Mouse (Mus musculus) gastrocnemius, postnatal 10 days (tissue): ENCODE measurements around the gene Arsg. TPM values are rescaled to one million over a fixed set of nuclear protein-coding genes. Genes with fewer than 3 reads are reported as not detected.

Experiments
- DNase-seq: peaks from one replicate; pipeline ENCODE4 v3.0.0; 2021; ENCODE audit warnings: mixed read lengths
- total RNA-seq, 2 experiments: library from RNA; stranded (reverse); gene quantifications; 2 replicates each; pipeline ENCODE4 v1.2.3; 2021

The Arsg gene
- total RNA-seq, 2 experiments from 2014 or later: 9.3 to 12.3 TPM

DNA sequence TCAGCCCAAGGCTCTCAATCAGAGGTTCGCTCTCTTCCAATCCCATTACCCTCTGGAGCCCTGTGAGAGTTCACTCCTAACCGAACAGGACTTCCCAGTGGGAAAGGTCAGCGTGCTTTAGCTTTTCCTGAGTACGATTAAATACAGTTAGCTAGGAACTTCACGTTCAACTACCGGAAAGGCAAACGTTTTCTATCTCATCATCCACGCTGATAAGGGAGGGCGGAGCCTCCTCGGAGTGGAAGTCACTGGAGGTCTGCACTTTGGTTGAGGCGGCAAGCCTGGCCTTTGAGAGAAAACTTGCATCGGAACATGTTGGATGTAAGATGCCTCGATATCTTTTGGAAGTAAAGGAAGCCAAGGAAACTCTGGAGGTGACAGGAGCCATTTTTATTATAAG is 113.8 kb downstream of the Arsg start:
- DNase-seq: no peak

GRCm38 (mm10) chr11:109587638-109588374 is 114.6 kb downstream of the Arsg start:
- DNase-seq: no peak

GRCm38 (mm10) chr11:109590012-109590411 is 116.8 kb downstream of the Arsg start:
- no peak for DNase-seq

DNA sequence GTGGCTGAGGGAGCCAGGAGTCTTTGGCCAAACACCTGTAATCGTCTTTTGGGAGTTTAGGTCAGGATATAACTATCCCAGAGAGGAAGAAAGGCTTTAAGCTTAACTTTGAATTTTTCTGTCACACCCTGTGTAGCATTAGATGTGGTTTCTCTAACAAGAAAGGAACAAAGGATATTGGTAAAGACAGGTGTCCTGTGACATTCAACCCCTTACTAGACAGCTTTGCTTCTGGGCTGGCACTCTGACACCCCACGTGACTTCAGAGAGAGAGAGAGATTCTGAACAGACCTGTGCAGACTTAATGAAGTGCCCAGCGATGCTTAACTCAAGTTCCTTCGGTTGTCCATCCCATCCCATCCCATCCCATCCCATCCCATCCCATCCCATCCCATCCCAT is 118.3 kb downstream of the Arsg start:
- no peak for DNase-seq

GRCm38 (mm10) chr11:109593200-109593981 is 120.2 kb downstream of the Arsg start:
- no peak for DNase-seq

DNA sequence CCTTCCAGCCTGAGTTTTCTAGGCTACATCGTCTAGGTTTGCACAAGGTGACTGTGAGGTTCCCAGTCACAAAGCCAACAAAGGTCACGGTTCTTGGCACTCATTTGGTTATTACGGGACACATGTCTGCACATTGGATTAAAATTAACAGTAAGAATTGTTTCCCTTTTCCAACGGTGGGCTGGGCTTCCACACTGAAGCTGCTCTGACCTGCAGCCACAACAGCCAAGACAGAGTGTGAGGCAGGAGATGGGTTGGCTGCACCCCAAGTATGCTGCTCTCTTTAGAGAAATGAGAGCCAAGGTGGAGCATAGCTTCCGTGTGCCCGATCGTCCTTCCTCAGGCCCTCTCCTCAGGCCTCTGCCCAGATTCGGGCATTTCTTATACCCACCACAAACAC is 121.6 kb downstream of the Arsg start:
- no peak for DNase-seq

GRCm38 (mm10) chr11:109598778-109599570 is 125.8 kb downstream of the Arsg start:
- DNase-seq: no peak

- DNase-seq: no peak
Observed at GRCm38 (mm10) chr11:109607600-109607999, 134.4 kb downstream of the Arsg start.

- no peak for DNase-seq
Observed at GRCm38 (mm10) chr11:109608976-109609625, 135.9 kb downstream of the Arsg start.

- peak; percentile 28 for DNase-seq
Observed at GRCm38 (mm10) chr11:109610046-109610794, 137.0 kb downstream of the Arsg start.

- DNase-seq: no peak
Observed at GRCm38 (mm10) chr11:109610795-109611302, 137.7 kb downstream of the Arsg start.

DNA sequence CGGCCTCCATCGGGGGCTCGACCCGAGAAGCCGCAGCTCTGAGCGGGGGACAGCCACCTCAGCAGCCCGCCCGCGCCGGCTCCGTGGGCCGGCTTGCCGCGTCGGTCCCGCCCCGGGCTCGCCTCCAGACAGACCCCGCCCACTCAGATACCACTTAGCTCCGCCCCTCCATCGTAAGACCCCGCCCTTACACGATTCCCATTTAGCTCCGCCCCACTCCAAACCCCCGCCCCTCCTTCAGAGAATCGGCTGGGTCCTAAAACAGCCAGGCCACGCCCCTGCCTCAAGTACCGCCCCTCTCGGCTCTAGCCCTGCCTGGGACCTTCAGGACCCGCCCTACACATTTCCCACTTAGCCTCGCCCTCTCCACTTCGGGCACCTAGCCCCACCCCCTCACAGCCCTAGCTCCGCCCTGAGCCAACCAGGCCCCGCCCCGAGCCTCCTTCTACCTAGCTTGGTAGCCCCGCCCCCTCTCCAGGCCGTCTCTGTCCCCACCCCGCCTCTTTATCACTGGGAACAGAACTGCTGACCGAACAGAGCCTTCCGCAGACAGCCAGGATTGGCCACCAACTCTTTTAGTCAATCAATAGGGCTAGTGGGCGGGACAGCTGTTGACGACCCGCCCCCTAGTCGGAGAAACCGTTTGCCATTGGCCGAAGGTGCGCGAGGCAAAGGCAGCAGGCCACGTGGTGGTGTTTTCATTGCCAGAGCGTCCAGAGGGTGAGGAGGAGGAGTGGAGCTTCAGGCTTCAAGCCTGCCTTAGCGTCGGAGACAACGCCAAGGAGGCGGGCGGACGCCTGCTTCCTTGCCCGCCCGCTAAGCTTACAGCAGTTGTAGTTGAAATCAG is 138.4 kb downstream of the Arsg start, which contains the start of gene Wipi1:
TSS of gene Wipi1 (minus strand) at position 665 of the 847 bp plus-strand sequence.
- DNase-seq: peak; percentile 99

DNA sequence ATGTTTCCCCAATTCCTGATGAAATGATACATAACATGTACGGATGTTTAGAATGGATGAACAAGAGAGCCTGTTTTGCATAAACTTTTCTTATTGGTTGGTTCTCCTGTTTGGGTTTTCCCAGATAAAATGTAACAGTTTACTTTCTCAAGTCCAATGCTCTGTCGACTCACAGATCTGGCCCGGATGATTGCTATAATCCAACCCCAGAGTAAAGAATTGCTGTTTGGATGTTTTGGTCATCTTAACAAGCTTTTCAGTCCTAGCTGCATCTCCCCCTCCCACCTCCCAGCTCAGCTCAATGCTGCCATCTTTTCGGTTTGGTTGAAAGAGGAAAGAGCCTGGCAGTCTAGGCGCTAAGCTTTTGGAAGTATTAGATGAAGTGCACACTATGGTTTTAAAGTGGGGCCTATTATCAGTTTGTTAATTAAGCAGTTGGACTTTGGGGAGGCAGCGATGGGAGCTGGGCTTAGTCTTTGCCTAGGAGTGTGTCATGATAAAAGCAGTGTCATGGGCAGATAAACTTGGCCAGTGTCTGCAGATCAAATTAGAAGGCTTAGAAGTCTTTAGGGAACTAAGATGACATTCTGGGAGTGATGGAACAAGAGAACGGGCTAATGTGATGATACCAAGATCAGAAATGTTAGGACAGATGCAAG is 139.8 kb downstream of the Arsg start:
- no peak for DNase-seq

DNA sequence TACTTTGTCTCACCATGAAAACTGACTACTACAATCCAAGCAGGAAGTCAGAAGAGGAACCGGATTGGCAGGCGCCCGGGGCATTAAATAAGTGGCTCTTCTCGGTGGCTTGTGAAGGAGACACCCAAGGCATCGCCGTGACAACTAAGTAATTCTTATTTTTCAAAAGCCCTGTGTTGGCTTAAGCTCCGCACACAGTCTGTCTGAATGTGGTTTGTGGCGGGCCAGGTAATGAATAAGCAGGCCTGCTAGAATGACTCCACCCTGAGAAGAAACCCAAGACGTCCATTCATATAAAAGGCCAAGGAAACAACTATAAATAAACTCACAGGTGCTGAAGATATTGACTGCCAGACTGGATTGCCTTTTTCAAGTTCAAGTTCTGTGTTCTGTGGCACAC is 142.1 kb downstream of the Arsg start:
- DNase-seq: no peak

DNA sequence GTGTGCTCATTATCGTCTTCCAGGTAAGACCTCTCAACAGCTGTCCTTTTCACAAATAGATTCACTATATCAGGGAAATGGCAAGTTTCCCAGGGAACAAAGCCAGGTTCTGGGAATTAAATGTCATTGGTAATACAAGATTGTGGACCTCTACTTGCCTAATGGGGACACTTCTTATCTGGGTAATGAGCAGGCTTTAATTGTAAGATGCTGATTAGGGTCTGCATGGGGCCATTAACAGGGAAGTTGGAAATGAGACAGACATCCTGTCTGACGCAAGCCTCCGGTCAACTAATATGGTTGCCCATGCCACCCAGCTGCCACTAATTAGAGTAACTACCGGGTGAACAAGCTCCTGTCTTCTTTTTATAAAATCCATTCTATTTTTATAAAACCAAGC is 143.2 kb downstream of the Arsg start:
- no peak for DNase-seq

GRCm38 (mm10) chr11:109616766-109617165 is 143.6 kb downstream of the Arsg start:
- DNase-seq: no peak

DNA sequence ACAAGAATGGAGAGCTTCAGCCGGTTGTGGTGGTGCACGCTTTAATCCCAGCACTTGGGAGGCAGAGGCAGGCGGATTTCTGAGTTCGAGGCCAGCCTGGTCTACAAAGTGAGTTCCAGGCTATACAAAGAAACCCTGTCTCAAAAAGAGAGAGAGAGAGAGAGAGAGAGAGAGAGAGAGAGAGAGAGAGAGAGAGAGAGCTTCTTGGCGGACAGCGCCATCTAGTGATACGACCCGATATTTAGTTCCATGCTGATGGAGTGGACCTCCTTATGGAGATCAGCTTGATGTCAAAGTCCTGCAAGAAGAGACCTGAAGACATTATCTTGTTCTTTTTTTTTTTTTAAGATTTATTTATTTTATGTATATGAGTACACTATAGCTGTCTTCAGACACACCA is 145.9 kb downstream of the Arsg start:
- peak; percentile 71 for DNase-seq

DNA sequence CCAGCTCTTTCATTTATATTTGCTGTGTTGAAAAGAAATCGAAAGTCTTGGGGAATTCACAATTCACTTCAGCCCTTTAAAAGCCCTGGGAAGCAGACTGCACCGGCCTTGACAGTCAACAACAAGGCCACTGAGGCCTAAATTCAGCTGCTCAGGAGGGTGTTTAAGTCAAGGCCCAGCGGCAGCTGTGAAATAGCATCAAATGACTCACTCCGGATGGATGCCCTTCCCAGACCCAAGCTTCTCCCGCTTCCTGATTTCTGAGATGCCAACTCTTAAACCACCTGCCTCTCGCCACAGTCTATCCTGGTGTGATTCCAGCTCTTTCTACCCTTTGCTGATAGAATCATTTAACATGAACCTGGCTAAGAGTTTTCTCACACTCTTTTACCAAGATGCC is 147.2 kb downstream of the Arsg start:
- no peak for DNase-seq

GRCm38 (mm10) chr11:109621183-109621582 is 148.0 kb downstream of the Arsg start:
- peak; percentile 59 for DNase-seq
